Mouse (Mus musculus) lung, adult 18-20 months (tissue): Measurements from ENCODE around the gene Krt19.
A peak's percentile ranks its signal among the peaks of the same experiment; 100 is the strongest.

Experiments
- DNase-seq, 2 experiments: peaks; one replicate each; pipeline ENCODE4 v3.0.0; 2022; ENCODE audit warnings: mixed read lengths in 2 of 2

Gene Krt19

GRCm38 (mm10) chr11:100136559-100136958 is 11.9 kb downstream of the Krt19 start:
- no peak for DNase-seq

- no peak for DNase-seq
Observed at GRCm38 (mm10) chr11:100135731-100136130, 12.7 kb downstream of the Krt19 start, which contains the start of gene Krt15. TSS of gene Krt15 (minus strand) at chr11:100135928.

DNA sequence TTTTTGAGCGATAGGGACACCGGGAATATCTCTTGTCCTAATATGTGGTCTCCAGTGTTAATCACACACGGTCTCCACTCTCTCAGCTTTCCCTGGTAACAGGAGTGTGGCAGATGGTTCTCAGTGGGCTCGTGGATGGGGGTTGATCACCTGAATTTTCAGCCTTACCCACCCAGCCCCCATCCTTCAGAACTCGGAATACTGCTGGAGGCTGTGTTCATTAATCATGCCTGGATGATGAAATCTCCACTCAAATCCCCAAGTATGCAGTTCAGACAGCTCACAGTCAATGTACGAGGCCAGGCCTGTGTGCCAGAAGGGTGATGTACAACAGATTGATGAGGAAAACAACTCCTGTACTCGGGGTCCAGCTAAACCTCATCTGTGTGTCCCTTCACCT is 23.6 kb downstream of the Krt19 start:
- DNase-seq = no peak

DNA sequence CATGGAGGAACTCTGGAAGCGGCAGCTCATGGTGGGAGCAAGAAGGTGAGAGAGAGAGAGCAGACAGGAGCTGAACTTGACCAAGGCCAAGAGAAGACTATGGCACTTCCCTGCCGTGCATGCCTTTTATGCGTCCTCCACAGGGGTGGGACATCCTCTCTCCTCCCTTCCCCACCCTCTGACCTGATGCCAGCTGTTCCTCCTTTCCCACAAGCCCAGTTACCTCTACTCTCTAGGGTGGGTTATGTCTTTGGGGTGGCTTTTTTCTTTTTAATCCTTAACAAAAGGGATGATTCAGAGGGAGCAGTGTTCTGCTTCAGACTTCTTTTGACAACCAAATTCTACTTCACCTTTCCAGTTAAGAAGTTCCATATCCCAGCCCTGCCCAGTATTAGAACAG is 27.0 kb downstream of the Krt19 start, which contains the start of gene Krt13:
TSS of gene Krt13 (minus strand) at position 101 of the 400 bp plus-strand sequence.
- no peak for DNase-seq

- peak in 1 of 2 experiments; percentile 55 for DNase-seq
Observed at GRCm38 (mm10) chr11:100120331-100120730, 28.1 kb downstream of the Krt19 start.

DNA sequence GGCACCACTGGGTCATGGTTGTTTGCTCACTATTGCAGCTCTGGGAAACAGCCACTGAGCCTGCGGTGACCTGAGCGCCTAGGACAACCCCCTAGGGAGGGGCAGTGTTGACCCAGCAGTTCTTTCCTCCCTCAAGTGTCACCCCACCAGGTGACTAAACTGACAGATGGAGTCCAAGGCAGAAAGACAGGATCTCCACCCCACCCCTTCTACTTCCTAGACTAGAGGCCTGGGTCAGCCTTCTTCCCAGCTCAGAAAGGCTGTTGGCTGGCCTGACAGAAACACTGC is 34.8 kb downstream of the Krt19 start:
- peak; percentile 57 to 80 for DNase-seq

DNA sequence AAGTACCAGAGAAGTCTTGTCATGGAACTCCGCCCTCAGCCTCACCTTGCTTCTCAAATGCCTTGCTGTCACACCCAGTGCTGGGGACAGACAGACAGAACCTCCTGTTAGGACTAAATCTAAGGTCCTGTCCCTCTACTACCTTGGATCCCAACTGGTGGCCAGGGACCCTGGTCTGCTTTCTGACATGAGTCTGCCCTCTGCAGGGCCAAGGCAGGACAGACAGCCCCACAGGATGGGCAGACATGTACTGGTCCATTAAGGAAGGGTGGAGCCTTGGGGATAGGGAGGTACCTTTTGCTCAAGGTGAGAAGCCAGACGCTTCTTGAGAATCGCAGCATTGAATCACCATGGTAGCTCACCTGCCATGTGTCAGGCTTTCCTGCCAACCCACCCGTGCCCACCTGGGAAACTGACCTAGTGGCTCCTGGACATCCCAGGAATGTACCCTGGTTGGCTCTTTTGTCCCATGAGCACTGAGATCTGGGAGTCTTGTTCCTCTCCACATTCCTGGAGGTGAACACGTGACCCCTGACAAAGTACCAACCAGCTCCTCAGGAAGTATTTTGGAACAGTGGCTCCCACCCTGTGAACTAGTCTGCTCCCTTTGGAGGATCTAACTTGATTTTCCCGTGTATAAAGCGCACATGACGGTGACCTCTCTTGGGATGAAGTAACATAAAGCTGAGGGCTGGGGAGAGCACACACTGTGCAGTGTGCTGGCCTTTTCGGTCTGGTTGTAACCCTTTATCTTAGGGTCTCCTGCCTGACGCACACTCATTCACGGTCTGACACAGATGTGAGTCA is 35.3 kb downstream of the Krt19 start:
- peak in 1 of 2 experiments; percentile 3 for DNase-seq

GRCm38 (mm10) chr11:100105576-100106122 is 42.8 kb downstream of the Krt19 start, which contains the start of gene Krt36:
TSS of gene Krt36 (minus strand) at chr11:100105626.
- no peak for DNase-seq

- no peak for DNase-seq
Observed at GRCm38 (mm10) chr11:100102693-100103429, 45.6 kb downstream of the Krt19 start.

- no peak for DNase-seq
Observed at GRCm38 (mm10) chr11:100100391-100100790, 48.1 kb downstream of the Krt19 start.

GRCm38 (mm10) chr11:100097819-100098218 is 50.6 kb downstream of the Krt19 start:
- peak in 1 of 2 experiments; percentile 37 for DNase-seq

GRCm38 (mm10) chr11:100096141-100096540 is 52.3 kb downstream of the Krt19 start, which contains the start of gene Krt35:
TSS of gene Krt35 (minus strand) at chr11:100096241.
- no peak for DNase-seq
